Mouse (Mus musculus) lung, embryonic 15.5 days (tissue): ENCODE measurements at regions not wholly inside any gene's neighbourhood (a gene's known extent, or its start where the extent isn't known, plus 50 kb on each side); places are given as distances from the start of the nearest gene placed in this dataset.
A peak's percentile ranks its signal among the peaks of the same experiment; 100 is the strongest.

Experiments used
- ATAC-seq: fragments of 200-750 bp; cut with Nextera tagmentation; 2 replicates; pipeline ENCODE4 v1.8.0; 2017; ENCODE audit warnings: moderate number of reproducible peaks, borderline replicate concordance; ENCODE audit not compliant: low FRiP score, low TSS enrichment; ENCODE audit errors: extremely low read depth
- H3K27ac ChIP-seq: fragments of 300-500 bp; sonication (generic); 2 replicates; pipeline ENCODE4 v1.5.1; 2015; ENCODE audit warnings: moderate library complexity, mild to moderate bottlenecking, inconsistent platforms
- H3K27me3 ChIP-seq: fragments of 300-500 bp; sonication (generic); 2 replicates; pipeline ENCODE4 v1.6.1; 2015; ENCODE audit warnings: inconsistent platforms
- H3K36me3 ChIP-seq: fragments of 300-500 bp; sonication (generic); 2 replicates; pipeline ENCODE4 v1.6.1; 2015; ENCODE audit warnings: inconsistent platforms
- H3K4me1 ChIP-seq: fragments of 300-500 bp; sonication (generic); 2 replicates; pipeline ENCODE4 v1.6.1; 2015; ENCODE audit warnings: inconsistent platforms
- H3K4me2 ChIP-seq: fragments of 300-500 bp; sonication (generic); 2 replicates; pipeline ENCODE4 v1.6.1; 2015; ENCODE audit warnings: inconsistent platforms, mild to moderate bottlenecking, moderate library complexity
- H3K4me3 ChIP-seq: fragments of 300-500 bp; sonication (generic); 2 replicates; pipeline ENCODE4 v1.5.1; 2015; ENCODE audit warnings: mild to moderate bottlenecking, inconsistent platforms
- H3K9ac ChIP-seq: fragments of 300-500 bp; sonication (generic); 2 replicates; pipeline ENCODE4 v1.6.1; 2015; ENCODE audit warnings: inconsistent platforms
- H3K9me3 ChIP-seq: fragments of 300-500 bp; sonication (generic); 2 replicates; pipeline ENCODE4 v1.6.1; 2016; ENCODE audit warnings: inconsistent platforms
- WGBS: fragments of 180-500 bp; shearing (Covaris S2); methylation state at CpG from one replicate; pipeline ENCODE4 v1.1.7; 2015; 5-methylcytosine and 5-hydroxymethylcytosine counted together

DNA sequence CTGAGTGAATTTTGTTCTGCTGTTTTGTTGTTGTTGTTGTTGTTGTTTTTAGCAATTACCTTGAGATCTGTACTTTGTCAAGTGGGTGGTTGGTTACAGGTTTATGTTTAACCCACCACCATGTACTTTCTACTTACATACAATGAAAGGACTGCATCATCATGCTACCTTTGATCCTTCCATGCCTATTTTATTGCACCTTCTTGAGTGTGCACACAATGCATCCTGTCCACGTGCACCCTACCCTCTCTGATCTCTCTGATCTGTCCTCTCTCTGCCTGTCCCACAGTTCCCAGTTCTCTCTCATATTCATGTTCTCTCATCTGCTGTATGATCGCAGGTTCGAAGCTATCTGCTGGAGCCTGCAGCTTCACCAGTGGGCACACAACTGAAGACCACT lies 59.9 kb upstream of the Gas1 start:
- H3K9ac ChIP-seq, result no peak overlapping the region
- H3K4me1 ChIP-seq, result no peaks in the 10 kb centered on the region
- no peaks in the 10 kb centered on the region for H3K9me3 ChIP-seq
- no peak overlapping the region for H3K4me3 ChIP-seq
- H3K4me2 ChIP-seq, result no peak overlapping the region
- 81% methylated on average over 3 of the region's 3 CpGs for WGBS
- no peak overlapping the region for H3K27ac ChIP-seq
- ATAC-seq, result no peak
- no peaks in the 10 kb centered on the region for H3K36me3 ChIP-seq
- H3K27me3 ChIP-seq, result no peaks in the 10 kb centered on the region

DNA sequence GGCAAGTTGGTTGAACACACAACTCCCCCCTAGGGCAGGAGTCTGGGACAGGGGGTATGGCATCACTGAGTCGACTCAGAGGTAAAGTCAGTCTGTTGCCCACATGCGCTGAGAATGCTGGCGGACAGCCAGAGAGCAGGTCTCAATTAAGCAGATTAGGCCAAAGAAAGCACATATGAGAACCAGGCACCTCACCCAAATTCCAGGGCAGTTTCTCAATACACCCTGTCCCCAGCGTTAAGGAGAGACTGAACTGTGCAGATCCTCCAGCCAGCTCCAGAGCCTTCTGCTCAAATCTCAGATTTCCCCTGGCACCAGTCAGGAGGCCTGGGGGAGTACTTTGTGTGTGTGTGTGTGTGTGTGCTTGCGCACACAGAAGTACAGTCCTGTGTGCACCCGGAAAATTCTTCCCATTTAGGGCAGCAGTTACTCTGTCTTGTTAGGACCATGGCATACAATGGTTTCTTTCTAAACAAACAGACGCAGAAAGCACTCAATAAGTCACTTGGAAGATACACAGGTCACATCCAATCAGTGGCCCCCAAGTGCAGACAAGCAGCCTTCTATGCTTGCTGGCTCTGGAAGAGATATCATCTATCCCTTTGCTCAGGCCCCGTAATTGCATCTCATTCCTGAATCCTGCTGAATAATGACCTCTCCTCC lies 65.4 kb upstream of the Gas1 start:
- WGBS, result 37% methylated on average over 8 of the region's 8 CpGs
- Histone ChIP-seq H3K4me3 (no peak overlapping the region), H3K27ac (no peak overlapping the region), H3K9me3 (no peaks in the 10 kb centered on the region), H3K27me3 (no peaks in the 10 kb centered on the region), H3K4me1 (no peaks in the 10 kb centered on the region; the same call in 1 of the 2 replicates), H3K36me3 (no peaks in the 10 kb centered on the region), H3K9ac (no peak overlapping the region), H3K4me2 (no peak overlapping the region)
- no peak for ATAC-seq

DNA sequence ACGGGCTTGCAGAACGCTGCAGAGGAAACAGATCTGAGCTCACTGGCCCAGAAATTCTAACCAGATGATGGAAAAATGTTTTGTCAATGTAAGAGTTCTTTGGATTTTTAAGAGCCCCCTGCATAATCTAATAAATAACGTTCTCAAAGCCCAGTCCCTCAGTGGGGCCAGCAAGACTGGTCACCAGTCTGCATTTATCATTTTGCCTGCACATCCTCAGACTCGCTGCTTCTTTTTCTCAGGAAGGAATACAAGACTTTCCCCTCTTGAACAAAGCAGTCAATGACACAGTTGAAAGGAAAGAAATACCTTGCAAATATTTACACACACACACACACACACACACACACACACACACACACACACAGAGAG lies 65.9 kb upstream of the Gas1 start:
- Histone ChIP-seq H3K4me3 (no peak overlapping the region), H3K36me3 (no peaks in the 10 kb centered on the region), H3K27me3 (no peaks in the 10 kb centered on the region), H3K9ac (no peak overlapping the region), H3K9me3 (no peaks in the 10 kb centered on the region), H3K4me1 (no peaks in the 10 kb centered on the region; the same call in 1 of the 2 replicates), H3K27ac (no peak overlapping the region), H3K4me2 (no peak overlapping the region)
- ATAC-seq, result no peak
- 18% methylated on average over 4 of the region's 4 CpGs for WGBS

DNA sequence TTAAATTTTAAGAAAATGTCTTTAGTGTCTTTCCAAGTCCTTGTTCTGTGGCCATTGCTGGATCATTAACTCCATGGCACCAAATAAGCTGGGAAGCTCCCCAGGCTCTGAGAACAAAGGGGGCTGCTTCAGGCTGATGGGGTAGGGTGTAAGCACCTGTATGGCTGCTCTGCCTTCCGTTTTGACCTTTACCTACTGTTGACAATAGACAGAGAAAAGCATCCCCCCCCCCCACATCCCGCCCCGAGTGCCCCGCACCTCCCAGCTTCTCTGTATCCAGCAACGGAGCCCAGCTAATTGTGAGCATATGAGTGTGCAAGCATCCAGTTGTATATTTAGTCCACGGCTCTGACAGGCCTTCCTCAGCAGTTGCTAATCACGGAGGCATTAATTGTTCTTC lies 78.0 kb upstream of the Gas1 start:
- H3K27me3 ChIP-seq, result no peaks in the 10 kb centered on the region
- no peaks in the 10 kb centered on the region for H3K9me3 ChIP-seq
- H3K4me2 ChIP-seq, result no peak overlapping the region
- H3K4me1 ChIP-seq, result 0 out of 2 replicates have a peak, but pooled peaks cover 3% of the 10 kb centered on the region
- H3K4me3 ChIP-seq, result no peak overlapping the region
- no peak overlapping the region for H3K27ac ChIP-seq
- ATAC-seq, result no peak
- H3K36me3 ChIP-seq, result no peaks in the 10 kb centered on the region
- WGBS, result 38% methylated on average over 7 of the region's 7 CpGs
- no peak overlapping the region for H3K9ac ChIP-seq

DNA sequence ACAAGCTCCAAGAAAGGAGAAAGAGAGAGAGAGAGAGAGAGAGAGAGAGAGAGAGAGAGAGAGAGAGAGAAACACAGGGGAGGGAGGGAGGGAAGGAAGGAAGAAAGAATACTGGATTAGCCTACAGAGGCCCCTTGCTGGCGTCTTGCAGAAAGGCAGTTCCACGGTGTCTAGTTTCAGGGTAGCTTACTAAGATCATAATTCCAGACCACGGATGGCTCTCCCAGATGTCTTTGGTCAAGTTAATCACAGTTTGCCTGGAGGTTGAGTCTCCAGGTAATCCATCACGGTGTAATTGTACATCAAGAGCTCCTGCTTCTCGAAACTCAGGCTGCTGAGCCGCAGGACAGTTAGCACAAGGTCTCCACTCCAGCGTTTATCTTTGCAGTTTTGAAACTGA lies 78.5 kb upstream of the Gas1 start:
- Histone ChIP-seq H3K27ac (no peak overlapping the region), H3K4me2 (no peak overlapping the region), H3K4me1 (0 out of 2 replicates have a peak, but pooled peaks cover 3% of the 10 kb centered on the region), H3K27me3 (no peaks in the 10 kb centered on the region), H3K9me3 (no peaks in the 10 kb centered on the region), H3K36me3 (no peaks in the 10 kb centered on the region), H3K4me3 (no peak overlapping the region), H3K9ac (no peak overlapping the region)
- 12% methylated on average over 7 of the region's 7 CpGs for WGBS
- peak; percentile 49; the same call in 1 of the 2 replicates for ATAC-seq

DNA sequence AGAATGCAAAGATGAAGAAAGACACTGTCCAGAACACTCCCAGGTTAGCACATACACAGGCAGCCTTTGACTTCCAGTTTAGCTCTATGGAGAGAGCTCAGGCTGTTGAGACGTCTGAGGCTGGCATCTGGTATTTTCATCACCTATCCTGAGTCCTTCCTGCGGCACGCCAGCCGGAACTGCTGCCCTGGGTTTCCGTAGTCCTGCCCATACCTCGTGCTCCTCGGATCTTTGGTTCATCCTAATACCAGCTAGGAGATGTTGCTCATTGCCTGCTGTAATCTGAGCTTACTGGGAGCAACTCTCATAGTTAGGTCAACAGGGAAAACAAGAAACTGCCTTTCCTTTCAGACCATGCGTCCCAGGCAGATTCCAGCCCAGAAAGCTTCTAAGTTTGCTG lies 79.8 kb upstream of the Gas1 start:
- no peaks in the 10 kb centered on the region for H3K9me3 ChIP-seq
- WGBS, result 53% methylated on average over 8 of the region's 8 CpGs
- H3K9ac ChIP-seq, result no peak overlapping the region
- H3K27ac ChIP-seq, result no peak overlapping the region
- no peaks in the 10 kb centered on the region for H3K27me3 ChIP-seq
- no peak overlapping the region for H3K4me3 ChIP-seq
- no peak for ATAC-seq
- 0 out of 2 replicates have a peak, but pooled peaks cover 3% of the 10 kb centered on the region for H3K4me1 ChIP-seq
- H3K4me2 ChIP-seq, result no peak overlapping the region
- H3K36me3 ChIP-seq, result no peaks in the 10 kb centered on the region

DNA sequence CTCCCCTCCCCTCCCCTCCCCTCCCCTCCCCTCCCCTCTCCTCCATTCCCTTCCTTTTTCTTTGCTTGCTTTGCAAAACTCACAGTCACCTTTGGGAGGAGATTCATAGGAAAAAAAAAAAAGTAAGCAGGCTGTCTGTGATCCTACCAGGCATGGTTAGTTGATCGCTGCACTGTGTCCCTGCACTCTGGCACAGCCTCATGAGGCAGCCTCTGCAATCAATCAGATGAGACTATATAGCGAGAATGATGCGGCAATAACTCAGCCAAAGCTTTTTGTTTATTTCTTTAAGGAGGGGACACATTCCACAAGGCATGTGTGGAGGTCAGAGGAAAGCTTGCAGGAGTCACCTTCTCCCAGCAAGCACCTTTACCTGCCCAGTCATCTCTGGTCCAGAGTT lies 80.7 kb upstream of the Gas1 start:
- H3K36me3 ChIP-seq, result no peaks in the 10 kb centered on the region
- no peak overlapping the region for H3K9ac ChIP-seq
- peaks cover 3% of the 10 kb centered on the region; the same call in 1 of the 2 replicates for H3K4me1 ChIP-seq
- H3K4me2 ChIP-seq, result no peak overlapping the region
- no peaks in the 10 kb centered on the region for H3K27me3 ChIP-seq
- WGBS, result 25% methylated on average over 3 of the region's 3 CpGs
- no peak for ATAC-seq
- H3K27ac ChIP-seq, result no peak overlapping the region
- H3K4me3 ChIP-seq, result no peak overlapping the region
- H3K9me3 ChIP-seq, result no peaks in the 10 kb centered on the region

DNA sequence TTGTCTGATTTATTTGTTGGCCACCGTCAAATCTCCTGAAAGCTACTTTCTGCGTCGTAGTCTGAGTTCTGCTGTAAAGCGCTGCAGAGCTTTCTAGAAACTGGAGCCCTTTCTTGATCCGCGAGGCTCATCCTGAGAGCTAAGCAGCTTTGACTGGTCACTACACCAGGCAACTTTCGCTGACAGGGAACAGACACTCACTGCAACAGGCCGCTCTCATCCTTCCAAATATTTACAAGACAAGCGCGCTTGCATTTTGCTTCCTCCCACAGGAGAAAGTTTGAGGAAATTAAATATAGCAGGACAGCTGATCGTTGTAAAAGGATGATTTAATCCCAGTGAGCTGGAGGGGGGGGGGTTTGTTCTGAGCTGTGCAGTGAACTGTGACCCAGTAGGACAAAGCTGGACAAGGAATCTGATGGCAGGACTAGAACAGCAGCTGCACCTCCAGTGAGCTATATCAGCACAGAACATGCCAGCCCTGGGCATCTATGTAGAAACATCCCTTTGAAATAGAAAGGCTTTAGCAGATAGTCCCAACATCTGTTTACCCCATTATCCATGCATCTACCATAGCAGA lies 85.4 kb upstream of the Gas1 start:
- H3K27me3 ChIP-seq, result no peaks in the 10 kb centered on the region
- H3K4me2 ChIP-seq, result no peak overlapping the region
- WGBS, result 48% methylated on average over 11 of the region's 11 CpGs
- no peak overlapping the region for H3K9ac ChIP-seq
- no peak overlapping the region for H3K4me3 ChIP-seq
- H3K27ac ChIP-seq, result no peak overlapping the region
- no peaks in the 10 kb centered on the region for H3K9me3 ChIP-seq
- no peaks in the 10 kb centered on the region for H3K36me3 ChIP-seq
- peaks cover 2% of the 10 kb centered on the region; the same call in 1 of the 2 replicates for H3K4me1 ChIP-seq
- no peak for ATAC-seq

DNA sequence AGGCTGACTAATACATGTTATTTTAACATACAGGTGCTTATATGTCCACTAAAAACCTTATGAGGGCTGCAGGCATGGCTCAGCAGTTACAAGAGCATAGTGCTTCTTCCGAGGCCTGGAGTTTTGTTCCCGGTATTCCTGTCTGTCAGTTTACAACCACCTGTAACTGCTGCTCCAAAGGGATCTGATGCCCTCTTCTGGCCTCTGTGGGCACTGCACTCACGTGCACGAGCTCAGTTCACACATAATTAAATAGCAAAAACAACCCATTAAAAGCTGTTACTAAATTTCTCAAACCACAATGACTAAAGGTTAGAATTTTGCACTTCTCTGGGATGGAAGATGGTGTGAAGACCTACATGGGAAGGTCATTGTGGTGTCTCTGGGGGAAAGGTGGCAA lies 87.3 kb upstream of the Gas1 start:
- Histone ChIP-seq H3K9me3 (no peaks in the 10 kb centered on the region), H3K4me1 (peaks cover 8% of the 10 kb centered on the region; the same call in 1 of the 2 replicates), H3K27me3 (no peaks in the 10 kb centered on the region), H3K9ac (no peak overlapping the region), H3K4me3 (no peak overlapping the region), H3K27ac (no peak overlapping the region), H3K36me3 (no peaks in the 10 kb centered on the region), H3K4me2 (no peak overlapping the region)
- WGBS, result 90% methylated on average over 4 of the region's 4 CpGs
- no peak for ATAC-seq

DNA sequence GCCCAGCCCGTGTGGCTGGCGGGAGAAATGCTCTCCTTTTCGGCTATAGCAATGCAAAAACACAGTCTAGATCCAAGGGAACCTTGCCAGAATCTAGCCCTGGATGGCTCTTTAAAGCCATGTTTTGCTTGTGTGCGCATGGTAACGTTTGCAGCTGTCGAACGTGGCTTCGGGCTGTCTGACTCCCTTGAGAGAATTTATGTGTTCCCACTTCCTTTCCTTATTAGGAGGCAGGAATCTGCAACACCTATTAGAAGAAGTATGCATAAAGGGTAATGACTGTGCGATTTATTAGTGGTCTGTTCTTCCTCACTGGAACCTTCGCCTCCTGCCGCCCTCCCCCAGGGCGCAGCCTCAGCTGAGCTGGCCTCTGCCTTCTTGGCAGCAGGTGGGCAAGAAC lies 90.4 kb upstream of the Gas1 start:
- H3K4me1 ChIP-seq, result peaks cover 8% of the 10 kb centered on the region; the same call in 1 of the 2 replicates
- no peak overlapping the region for H3K4me3 ChIP-seq
- H3K9ac ChIP-seq, result no peak overlapping the region
- WGBS, result 12% methylated on average over 12 of the region's 12 CpGs
- no peaks in the 10 kb centered on the region for H3K36me3 ChIP-seq
- H3K27me3 ChIP-seq, result no peaks in the 10 kb centered on the region
- no peak overlapping the region for H3K27ac ChIP-seq
- ATAC-seq, result peak; percentile 67; the same call in 1 of the 2 replicates
- H3K9me3 ChIP-seq, result no peaks in the 10 kb centered on the region
- H3K4me2 ChIP-seq, result peak overlapping the region; percentile 8; the same call in 1 of the 2 replicates

DNA sequence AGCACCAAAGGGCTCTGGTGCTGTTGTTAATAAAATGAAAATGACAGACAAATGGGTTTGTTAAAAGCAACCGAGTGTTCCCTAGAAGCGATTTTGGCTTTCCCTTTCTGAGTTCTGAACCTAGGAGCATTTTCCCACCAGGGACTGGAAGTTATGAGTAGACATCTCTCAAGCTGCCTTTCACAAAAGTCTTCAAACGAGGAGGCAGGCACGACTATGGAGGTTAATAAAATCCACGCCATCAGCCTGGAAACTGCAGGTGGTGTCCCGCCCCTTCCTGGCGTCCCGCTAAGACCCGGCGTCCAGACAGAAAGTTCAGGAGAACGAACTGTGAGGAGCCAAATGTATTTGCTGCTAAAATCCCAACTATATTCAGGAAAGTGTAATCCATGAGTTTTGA lies 91.1 kb upstream of the Gas1 start:
- no peak overlapping the region for H3K27ac ChIP-seq

DNA sequence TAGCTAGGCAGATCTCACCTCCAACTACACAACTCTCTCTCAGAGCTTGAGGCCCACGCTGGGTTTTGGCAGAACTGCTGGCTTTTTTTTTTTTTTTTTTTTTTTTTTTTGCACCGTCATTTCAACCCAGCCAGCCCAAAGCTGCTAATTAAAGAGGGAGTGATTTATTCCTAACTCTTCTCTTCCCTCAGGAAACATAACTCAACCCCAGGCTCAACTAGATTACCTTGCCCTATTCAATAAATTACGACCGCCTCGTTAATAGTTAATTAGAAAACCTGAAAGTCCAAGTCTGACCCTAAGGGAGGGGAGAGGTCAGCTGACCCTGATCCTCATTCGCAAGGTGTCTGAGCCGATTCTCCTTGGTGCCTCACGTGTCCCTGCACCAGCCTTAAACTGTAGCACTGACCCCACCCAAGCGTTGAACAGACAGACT lies 92.3 kb upstream of the Gas1 start:
- no peak overlapping the region for H3K9ac ChIP-seq
- no peak overlapping the region for H3K27ac ChIP-seq
- no peaks in the 10 kb centered on the region for H3K27me3 ChIP-seq
- H3K9me3 ChIP-seq, result no peaks in the 10 kb centered on the region
- H3K4me3 ChIP-seq, result no peak overlapping the region
- no peaks in the 10 kb centered on the region for H3K36me3 ChIP-seq
- no peak overlapping the region for H3K4me2 ChIP-seq
- ATAC-seq, result no peak
- 74% methylated on average over 9 of the region's 9 CpGs for WGBS
- peaks cover 8% of the 10 kb centered on the region; the same call in 1 of the 2 replicates for H3K4me1 ChIP-seq

More for the DNA sequence above, 91.1 kb upstream of the Gas1 start:
- Histone ChIP-seq H3K4me1 (peaks cover 8% of the 10 kb centered on the region; the same call in 1 of the 2 replicates), H3K27me3 (no peaks in the 10 kb centered on the region), H3K4me3 (no peak overlapping the region), H3K36me3 (no peaks in the 10 kb centered on the region), H3K9ac (no peak overlapping the region), H3K9me3 (no peaks in the 10 kb centered on the region), H3K4me2 (no peak overlapping the region)
- WGBS, result 83% methylated on average over 11 of the region's 11 CpGs
- no peak for ATAC-seq
